Mouse (Mus musculus): ENCODE data around the gene Mob4.

DNA sequence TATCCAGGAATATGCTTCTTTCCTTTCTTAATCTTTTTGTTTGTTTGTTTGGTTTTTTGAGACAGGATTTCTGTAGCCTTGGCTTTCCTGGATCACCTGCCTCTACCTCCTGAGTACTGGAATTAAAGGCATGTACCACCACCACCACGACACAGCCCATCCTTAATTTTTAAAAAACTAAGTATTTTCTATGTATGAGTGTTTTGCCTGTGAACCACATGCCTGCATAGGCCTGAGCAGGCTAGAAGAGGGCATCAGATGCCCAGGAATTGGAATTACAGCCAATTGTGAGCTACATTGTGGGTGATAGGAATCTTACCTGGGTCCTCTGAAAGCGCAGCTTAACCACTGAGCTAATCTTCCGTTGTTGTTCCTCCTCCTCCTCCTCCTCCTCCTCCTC, 3.3 kb downstream of the Mob4 start:
- no peak for TF ChIP-seq CTCF (IDR thresholded peaks at IDR 0.05; ENCODE audit: borderline replicate concordance, extremely low read depth, insufficient read depth, insufficient read length)
- TF ChIP-seq POLR2A (IDR thresholded peaks at IDR 0.05; ENCODE audit: borderline replicate concordance, extremely low read depth, insufficient read depth, insufficient read length, poor library complexity, severe bottlenecking) = no peak
